Mouse (Mus musculus): ENCODE data around the gene Vmn1r149. TPM values are rescaled to one million over a fixed set of nuclear protein-coding genes. Genes with fewer than 3 reads are reported as not detected.
"Not testable (repeated sequence)": the region's sequence is repeated elsewhere in the genome, so short reads cannot be mapped to it uniquely, and the experiment has no call there.

Gene Vmn1r149
- total RNA-seq (2021) = not detected
- long read RNA-seq, experiment 1 = 0 reads
- long read RNA-seq, experiment 2 = 0 reads

DNA sequence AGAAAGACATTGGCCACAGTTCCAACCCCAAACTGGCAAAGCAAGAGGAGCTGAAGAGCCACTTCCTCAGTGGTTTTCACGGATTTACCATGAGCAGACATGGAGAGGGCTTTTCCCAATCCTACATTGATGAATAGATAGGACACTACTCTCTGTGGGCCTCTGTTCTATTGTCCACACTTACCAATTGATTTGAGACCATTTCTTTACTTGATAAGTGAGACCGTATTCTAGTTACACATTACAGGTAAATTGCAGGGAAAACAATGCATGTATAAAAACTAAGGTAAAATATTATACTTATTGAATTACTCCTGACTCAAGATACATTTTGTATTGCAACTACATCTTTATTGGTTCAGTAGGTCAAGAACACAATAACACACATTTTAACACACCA lies at the start of gene Vmn1r149:
Vmn1r149 (minus strand) TSS at position 101 of the 400 bp plus-strand sequence.
- not testable (repeated sequence) for DNase-seq

DNA sequence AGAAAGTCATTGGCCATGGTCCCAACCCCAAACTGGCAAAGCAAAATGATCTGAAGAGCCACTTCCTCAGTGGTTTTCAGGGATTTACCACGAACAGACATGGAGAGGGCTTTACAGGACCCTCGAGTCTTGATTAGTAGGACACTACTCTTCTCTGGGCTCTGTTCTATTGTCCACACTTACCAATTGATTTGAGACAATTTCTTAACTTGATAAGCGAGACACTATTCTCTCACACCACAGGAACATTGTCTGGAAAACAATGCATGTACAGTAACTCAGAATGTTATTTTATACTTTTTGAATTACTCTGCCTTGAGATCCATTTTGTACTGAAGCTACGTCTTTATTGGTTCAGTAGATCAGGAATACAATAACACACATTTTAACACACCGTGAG lies 25.9 kb upstream of the Vmn1r149 start, which contains the start of gene Gm10665:
Gm10665 (minus strand) TSS at position 101 of the 400 bp plus-strand sequence.
- DNase-seq = not testable (repeated sequence)

GRCm38 (mm10) chr7:22413283-22413682 lies 24.7 kb downstream of the Vmn1r149 start, which contains the start of gene Vmn1r148:
Gene Vmn1r148, plus strand, starts transcription at chr7:22413583.
- DNase-seq = not testable (repeated sequence)

Other genes with a start within 250 kb of the Vmn1r149 start
- gene Vmn1r143, start 248.9 kb downstream of the Vmn1r149 start, total RNA-seq (2021) = not detected
- gene Gm8653, start 237.0 kb downstream of the Vmn1r149 start, total RNA-seq (2021) = not detected
- gene Gm8453, start 208.7 kb downstream of the Vmn1r149 start, total RNA-seq (2021) = not detected
- not detected for gene Gm4187, start 108.5 kb downstream of the Vmn1r149 start, total RNA-seq (2021)
- not detected for gene Gm8660, start 67.2 kb downstream of the Vmn1r149 start, total RNA-seq (2021)
- not detected for gene Vmn1r148, start 24.6 kb downstream of the Vmn1r149 start, total RNA-seq (2021)
- gene Gm10665, start 25.8 kb upstream of the Vmn1r149 start, total RNA-seq (2021) = not detected
- not detected for gene Vmn1r151, start 61.4 kb upstream of the Vmn1r149 start, total RNA-seq (2021)
- gene Vmn1r152, start 84.7 kb upstream of the Vmn1r149 start, total RNA-seq (2021) = not detected
- not detected for gene Gm8677, start 96.7 kb upstream of the Vmn1r149 start, total RNA-seq (2021)
- not detected for gene Gm4201, start 127.1 kb upstream of the Vmn1r149 start, total RNA-seq (2021)
- gene Gm4565, start 149.9 kb upstream of the Vmn1r149 start, total RNA-seq (2021) = not detected
- not detected for gene Vmn1r155, start 219.8 kb upstream of the Vmn1r149 start, total RNA-seq (2021)